Mouse (Mus musculus) liver, embryonic 16.5 days (tissue): ENCODE results near the gene Rab3a. TPM values are rescaled to one million over a fixed set of nuclear protein-coding genes. Genes with fewer than 3 reads are reported as not detected.

Experiments used
- ATAC-seq: fragments of 200-750 bp; cut with Nextera tagmentation; 2 replicates; pipeline ENCODE4 v1.8.0; 2017; ENCODE audit warnings: low read depth, mild to moderate bottlenecking, moderate number of reproducible peaks, moderate library complexity
- H3K27ac ChIP-seq: fragments of 300-500 bp; sonication (generic); 2 replicates; pipeline ENCODE4 v1.5.1; 2014; ENCODE audit warnings: mild to moderate bottlenecking, low read length
- H3K27me3 ChIP-seq: fragments of 300-500 bp; sonication (generic); 2 replicates; pipeline ENCODE4 v1.6.1; 2014; ENCODE audit warnings: low read depth, low read length, mixed read lengths; ENCODE audit not compliant: control insufficient read depth, insufficient read depth
- H3K36me3 ChIP-seq: fragments of 300-500 bp; sonication (generic); 2 replicates; pipeline ENCODE4 v1.6.1; 2014; ENCODE audit warnings: mild to moderate bottlenecking; ENCODE audit not compliant: control insufficient read depth, insufficient read depth
- H3K4me1 ChIP-seq: fragments of 300-500 bp; sonication (generic); 2 replicates; pipeline ENCODE4 v1.6.1; 2014; ENCODE audit warnings: low read depth, low read length, mixed read lengths; ENCODE audit not compliant: control insufficient read depth
- H3K4me2 ChIP-seq: fragments of 300-500 bp; sonication (generic); 2 replicates; pipeline ENCODE4 v1.6.1; 2014; ENCODE audit warnings: low read depth, low read length, mixed read lengths
- H3K4me3 ChIP-seq: fragments of 300-500 bp; sonication (generic); 2 replicates; pipeline ENCODE4 v1.5.1; 2014; ENCODE audit warnings: low read depth, mild to moderate bottlenecking, low read length
- H3K9ac ChIP-seq: fragments of 300-500 bp; sonication (generic); 2 replicates; pipeline ENCODE4 v1.6.1; 2014; ENCODE audit warnings: low read depth, low read length
- H3K9me3 ChIP-seq: fragments of 300-500 bp; sonication (generic); replicated peaks from 2 replicates; pipeline ENCODE4 v1.6.1; 2016; ENCODE audit warnings: low read length; ENCODE audit not compliant: control insufficient read depth
- WGBS: fragments of 180-500 bp; shearing (Covaris S2); extraction: QIAGEN DNeasy Blood & Tissue Kit; methylation state at CpG from one replicate; pipeline ENCODE4 v1.1.7; 2014; ENCODE audit not compliant: insufficient replicate concordance; 5-methylcytosine and 5-hydroxymethylcytosine counted together
- polyA plus RNA-seq: library from polyadenylated mRNA; unstranded; fragments of >200 nt; fragmentation: Nextera tagmentation; extraction: Ambion mirVana; gene quantifications from 2 replicates; pipeline ENCODE4 v1.2.1, GENCODE M21; 2015

Gene Rab3a
- polyA plus RNA-seq, 1 experiment from 2014 or later, result 3.4 TPM

DNA sequence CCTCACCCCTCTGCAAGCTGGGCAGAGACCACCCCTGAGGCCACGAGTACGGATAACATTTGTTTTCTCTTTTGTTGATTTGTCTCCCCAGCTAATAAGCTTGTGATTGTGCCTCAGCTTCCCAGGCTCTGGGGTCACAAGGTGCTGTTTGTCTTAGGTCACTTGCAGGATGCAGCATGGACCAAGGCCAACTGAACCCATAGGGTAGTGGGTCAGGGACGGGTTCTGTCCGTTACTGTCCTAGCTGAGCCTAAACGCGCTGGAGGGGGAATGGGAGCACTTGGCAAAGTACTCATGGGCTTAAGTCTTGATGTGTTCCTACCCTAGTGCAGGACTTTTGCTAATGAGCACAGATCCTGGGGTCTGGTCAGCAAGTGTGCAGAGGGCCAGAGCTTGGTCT lies 13.0 kb downstream of the Rab3a start:
- H3K9ac ChIP-seq, result no peak overlapping the region
- no peak for ATAC-seq
- H3K36me3 ChIP-seq, result peaks cover 8% of the 10 kb centered on the region; the same call in 1 of the 2 replicates
- H3K27me3 ChIP-seq, result no peaks in the 10 kb centered on the region
- peaks cover 68% of the 10 kb centered on the region for H3K4me1 ChIP-seq
- H3K4me2 ChIP-seq, result no peak overlapping the region
- H3K9me3 ChIP-seq, result no peaks in the 10 kb centered on the region
- WGBS, result 68% methylated on average over 6 of the region's 6 CpGs
- H3K27ac ChIP-seq, result peak overlapping the region; percentile 83; the same call in 1 of the 2 replicates
- no peak overlapping the region for H3K4me3 ChIP-seq

DNA sequence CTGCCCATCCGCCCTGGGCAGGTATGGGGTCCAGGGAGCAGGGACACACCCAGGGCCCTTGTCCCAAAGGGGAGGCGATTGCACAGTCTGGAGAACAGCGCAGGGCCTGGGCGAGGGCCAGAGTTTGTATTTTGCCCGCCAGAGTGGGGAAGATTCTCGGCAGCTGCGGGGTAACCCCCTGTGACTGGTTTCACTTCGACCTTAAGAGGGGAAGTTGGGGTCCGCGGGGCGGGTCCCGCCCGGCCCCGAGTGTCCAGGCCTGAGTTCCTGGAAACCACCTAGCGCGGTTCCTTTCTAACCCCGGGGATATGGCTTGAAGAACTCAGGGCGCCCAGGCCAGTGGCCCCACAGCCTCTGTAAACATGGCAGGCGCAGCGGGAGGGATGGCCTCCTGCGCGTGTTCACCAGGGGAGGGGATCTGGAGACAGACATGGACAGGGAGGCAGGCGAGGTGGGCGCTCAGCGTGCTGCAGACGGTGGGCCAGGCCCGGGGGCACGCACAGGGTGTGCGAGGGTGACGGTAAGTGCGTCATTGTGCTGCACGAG lies 13.8 kb downstream of the Rab3a start:
- Histone ChIP-seq H3K4me2 (no peak overlapping the region), H3K9ac (no peak overlapping the region), H3K4me3 (no peak overlapping the region), H3K4me1 (peaks cover 63% of the 10 kb centered on the region), H3K27ac (peak overlapping the region; percentile 54), H3K9me3 (no peaks in the 10 kb centered on the region), H3K27me3 (no peaks in the 10 kb centered on the region), H3K36me3 (peaks cover 8% of the 10 kb centered on the region; the same call in 1 of the 2 replicates)
- ATAC-seq, result no peak
- 77% methylated on average over 32 of the region's 32 CpGs for WGBS

DNA sequence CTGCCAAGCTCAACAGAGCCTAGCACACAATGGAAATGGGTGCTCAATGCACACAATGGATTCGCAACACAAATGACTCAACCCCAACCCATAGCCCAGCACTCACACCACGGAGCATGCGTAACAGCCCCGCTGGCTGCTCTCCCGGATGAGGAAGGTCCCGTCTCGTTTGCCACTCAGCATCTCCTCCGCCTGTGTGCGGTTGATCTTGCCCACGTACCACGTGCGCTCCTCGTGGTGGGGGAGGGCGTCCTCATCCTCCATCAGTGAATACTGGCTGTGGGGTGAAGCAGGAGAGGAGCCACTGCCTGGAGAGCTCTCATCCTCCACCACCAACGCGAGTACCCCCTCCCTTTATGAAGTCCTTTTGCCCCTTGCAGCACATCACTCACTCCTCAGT lies 14.5 kb downstream of the Rab3a start:
- Histone ChIP-seq H3K36me3 (peaks cover 8% of the 10 kb centered on the region; the same call in 1 of the 2 replicates), H3K4me1 (peaks cover 62% of the 10 kb centered on the region), H3K27ac (no peak overlapping the region), H3K9ac (no peak overlapping the region), H3K4me3 (no peak overlapping the region), H3K27me3 (no peaks in the 10 kb centered on the region), H3K4me2 (no peak overlapping the region), H3K9me3 (no peaks in the 10 kb centered on the region)
- WGBS, result 74% methylated on average over 16 of the region's 16 CpGs
- ATAC-seq, result no peak

DNA sequence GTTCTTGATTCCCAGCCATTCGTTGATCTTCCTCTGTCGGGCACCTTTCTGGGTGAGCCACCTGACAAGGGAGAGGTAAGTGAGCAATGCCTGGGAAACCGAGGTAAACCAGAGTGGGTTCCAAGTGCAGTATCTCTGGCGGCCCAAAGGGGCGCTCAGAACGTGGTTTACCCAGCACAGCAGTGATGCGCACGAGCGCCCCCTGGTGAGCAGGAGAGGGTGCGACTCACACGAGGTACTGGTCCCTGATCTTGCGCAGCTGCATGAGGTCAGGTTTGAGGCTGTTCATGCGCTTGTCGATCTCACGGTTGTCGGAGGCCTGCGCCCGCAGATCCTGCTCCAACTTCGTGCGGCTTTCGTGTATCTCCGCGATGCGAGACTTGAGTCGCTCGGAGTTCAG lies 14.9 kb downstream of the Rab3a start:
- peaks cover 8% of the 10 kb centered on the region; the same call in 1 of the 2 replicates for H3K36me3 ChIP-seq
- H3K4me2 ChIP-seq, result peak overlapping the region; percentile 29

DNA sequence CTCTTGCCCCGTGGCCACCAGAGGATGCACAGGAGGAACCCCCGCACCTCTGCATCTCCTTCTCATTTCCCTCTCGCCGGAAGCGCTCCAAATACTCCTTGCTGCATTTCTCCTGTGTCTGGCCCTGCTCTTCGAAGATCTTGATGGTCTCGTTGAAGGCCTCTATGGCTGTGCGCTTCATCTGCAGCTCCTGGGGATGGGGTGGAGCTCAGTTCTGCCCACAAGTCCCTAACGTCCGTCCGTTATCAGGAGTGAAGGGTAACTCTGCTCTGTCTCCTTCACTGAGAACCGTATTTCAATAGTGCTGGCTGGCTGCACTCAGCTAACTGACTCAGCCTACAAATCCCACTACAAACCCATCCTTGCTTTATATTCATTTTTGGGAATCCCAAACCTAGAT lies 15.4 kb downstream of the Rab3a start:
- H3K9me3 ChIP-seq, result no peaks in the 10 kb centered on the region
- H3K27me3 ChIP-seq, result no peaks in the 10 kb centered on the region
- H3K36me3 ChIP-seq, result peaks cover 8% of the 10 kb centered on the region; the same call in 1 of the 2 replicates
- peak overlapping the region; percentile 29 for H3K4me2 ChIP-seq
- peaks cover 59% of the 10 kb centered on the region for H3K4me1 ChIP-seq
- no peak overlapping the region for H3K4me3 ChIP-seq
- 0 out of 2 replicates have a peak overlapping the region, but pooled peaks have one; percentile 20 for H3K27ac ChIP-seq
- peak overlapping the region; percentile 26 for H3K9ac ChIP-seq
- peak; percentile 30; the same call in 1 of the 2 replicates for ATAC-seq
- 28% methylated on average over 12 of the region's 12 CpGs for WGBS

More for the DNA sequence above, 14.9 kb downstream of the Rab3a start:
- Histone ChIP-seq H3K4me3 (no peak overlapping the region), H3K9me3 (no peaks in the 10 kb centered on the region), H3K27me3 (no peaks in the 10 kb centered on the region), H3K27ac (0 out of 2 replicates have a peak overlapping the region, but pooled peaks have one; percentile 20), H3K9ac (no peak overlapping the region; the same call in 1 of the 2 replicates), H3K4me1 (peaks cover 62% of the 10 kb centered on the region)
- WGBS, result 3% methylated on average over 26 of the region's 26 CpGs
- peak; percentile 73 for ATAC-seq

DNA sequence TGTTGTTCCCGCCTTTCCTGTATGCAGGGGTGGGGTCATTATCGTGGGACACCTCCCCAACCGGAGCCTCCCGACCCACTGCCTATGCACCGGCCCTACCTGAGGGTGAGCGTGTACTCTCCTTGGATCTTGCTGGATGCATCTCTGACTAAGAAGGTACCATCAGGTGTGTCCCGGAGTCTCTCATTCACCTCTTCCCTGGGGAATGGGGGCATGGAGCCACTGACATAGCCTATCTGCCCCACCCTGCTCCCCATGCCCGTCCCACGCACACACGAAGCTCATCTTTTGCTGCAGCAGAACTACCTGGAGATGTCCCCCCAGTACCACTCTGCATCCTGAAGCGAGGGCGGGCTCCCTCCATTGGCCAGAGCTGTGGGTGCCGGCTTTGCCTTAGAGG lies 16.3 kb downstream of the Rab3a start:
- 82% methylated on average over 13 of the region's 13 CpGs for WGBS
- Histone ChIP-seq H3K4me2 (no peak overlapping the region), H3K36me3 (peaks cover 8% of the 10 kb centered on the region; the same call in 1 of the 2 replicates), H3K4me1 (peaks cover 58% of the 10 kb centered on the region), H3K27me3 (no peaks in the 10 kb centered on the region), H3K9ac (no peak overlapping the region), H3K9me3 (no peaks in the 10 kb centered on the region), H3K4me3 (no peak overlapping the region), H3K27ac (no peak overlapping the region)
- ATAC-seq, result no peak

DNA sequence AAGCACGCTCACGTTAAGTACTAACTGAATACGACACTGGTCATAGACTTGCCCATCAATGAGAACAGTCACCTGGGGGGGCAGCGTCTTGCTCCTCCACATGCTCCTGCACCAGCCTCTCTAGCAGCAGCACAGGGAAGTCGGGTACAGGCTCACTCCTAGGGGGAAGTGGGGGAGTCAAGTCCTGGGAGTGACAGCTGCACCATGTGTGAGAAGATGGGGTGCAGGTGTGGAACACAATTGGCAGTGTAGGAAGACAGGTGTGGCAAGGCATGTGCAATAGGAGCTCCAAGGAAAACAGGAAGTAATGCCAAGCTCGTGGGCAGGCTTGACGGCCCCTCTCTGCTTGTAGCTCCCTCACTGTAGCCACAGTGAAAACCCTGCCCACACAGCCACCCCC lies 16.7 kb downstream of the Rab3a start:
- 74% methylated on average over 7 of the region's 7 CpGs for WGBS
- peaks cover 58% of the 10 kb centered on the region for H3K4me1 ChIP-seq
- H3K36me3 ChIP-seq, result peaks cover 8% of the 10 kb centered on the region; the same call in 1 of the 2 replicates
- no peaks in the 10 kb centered on the region for H3K9me3 ChIP-seq
- no peak overlapping the region for H3K4me3 ChIP-seq
- H3K4me2 ChIP-seq, result no peak overlapping the region
- no peak overlapping the region for H3K9ac ChIP-seq
- ATAC-seq, result no peak
- no peaks in the 10 kb centered on the region for H3K27me3 ChIP-seq
- H3K27ac ChIP-seq, result no peak overlapping the region

DNA sequence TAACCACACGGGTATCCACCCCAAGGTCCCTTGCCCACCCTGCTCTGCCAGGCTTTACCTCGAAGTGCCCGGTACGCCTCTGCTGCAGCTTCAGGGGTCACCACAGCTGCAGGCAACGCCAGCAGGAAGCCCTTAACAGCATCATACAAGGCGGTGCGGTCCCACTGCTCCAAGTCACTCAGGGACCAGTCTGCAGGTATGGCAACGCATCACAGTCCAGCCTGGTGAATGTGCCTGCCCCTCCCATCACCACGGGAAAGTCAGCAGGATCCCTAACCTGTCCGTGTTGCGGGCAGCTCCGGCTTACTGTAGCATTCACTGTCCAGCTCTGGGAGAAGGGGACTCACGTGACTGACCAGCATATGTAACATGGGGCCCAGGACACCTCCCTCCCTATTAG lies 17.6 kb downstream of the Rab3a start:
- Histone ChIP-seq H3K4me3 (no peak overlapping the region), H3K27ac (no peak overlapping the region), H3K9me3 (no peaks in the 10 kb centered on the region), H3K27me3 (no peaks in the 10 kb centered on the region), H3K4me2 (no peak overlapping the region), H3K36me3 (peaks cover 8% of the 10 kb centered on the region; the same call in 1 of the 2 replicates), H3K4me1 (peaks cover 50% of the 10 kb centered on the region), H3K9ac (no peak overlapping the region)
- ATAC-seq, result no peak
- 84% methylated on average over 13 of the region's 13 CpGs for WGBS

DNA sequence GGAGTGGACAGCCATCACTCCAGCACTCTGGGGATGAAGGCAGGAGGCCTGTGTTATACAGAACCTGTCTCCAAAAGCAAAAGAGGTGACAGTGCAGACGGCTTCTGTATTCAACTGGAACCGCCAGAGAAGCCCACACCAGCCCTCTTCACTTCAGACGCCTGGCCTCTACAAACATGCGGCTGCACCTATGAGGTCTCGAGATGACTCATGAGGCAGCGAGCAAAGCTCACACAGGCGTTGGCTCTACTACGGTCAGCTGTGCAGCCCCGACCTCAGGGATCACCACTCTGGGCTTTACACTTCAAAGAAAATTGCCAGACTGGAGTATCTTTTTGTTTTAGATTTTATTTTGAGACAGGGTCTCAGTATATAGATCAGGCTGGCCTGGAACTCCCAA lies 18.4 kb downstream of the Rab3a start:
- no peaks in the 10 kb centered on the region for H3K9me3 ChIP-seq
- H3K27me3 ChIP-seq, result no peaks in the 10 kb centered on the region
- no peak overlapping the region for H3K9ac ChIP-seq
- no peak overlapping the region for H3K4me2 ChIP-seq
- H3K4me3 ChIP-seq, result no peak overlapping the region
- H3K4me1 ChIP-seq, result peaks cover 52% of the 10 kb centered on the region
- no peak for ATAC-seq
- peaks cover 8% of the 10 kb centered on the region; the same call in 1 of the 2 replicates for H3K36me3 ChIP-seq
- 77% methylated on average over 9 of the region's 9 CpGs for whole genome bisulfite sequencing
- H3K27ac ChIP-seq, result no peak overlapping the region
